Mouse (Mus musculus) embryonic fibroblast, embryonic 13.5 days (primary cell): ENCODE results near the gene G6pc. TPM values are rescaled to one million over a fixed set of nuclear protein-coding genes. Genes with fewer than 3 reads are reported as not detected.

ENCODE experiments used
- H3K27ac ChIP-seq: 2 replicates; pipeline ENCODE4 v1.5.1; 2012; ENCODE audit warnings: low read length, control low read depth, inconsistent platforms; ENCODE audit not compliant: insufficient read depth
- H3K4me1 ChIP-seq: 2 replicates; pipeline ENCODE4 v1.6.1; 2011; ENCODE audit warnings: low read length; ENCODE audit not compliant: control insufficient read depth, insufficient read depth
- H3K4me3 ChIP-seq: 2 replicates; pipeline ENCODE4 v1.5.1; 2011; ENCODE audit warnings: mild to moderate bottlenecking, control low read depth, low read length; ENCODE audit not compliant: insufficient read depth
- CTCF ChIP-seq: IDR thresholded peaks from 2 replicates; pipeline ENCODE4 v1.5.1; 2011; ENCODE audit warnings: mild to moderate bottlenecking, control low read depth, low read length, moderate library complexity, borderline replicate concordance; ENCODE audit not compliant: insufficient read depth
- POLR2A ChIP-seq: IDR thresholded peaks from 2 replicates; pipeline ENCODE4 v1.6.1; 2011; ENCODE audit warnings: low read depth, mild to moderate bottlenecking, control low read depth, low read length, moderate library complexity
- polyA plus RNA-seq: library from polyadenylated mRNA; stranded (reverse); fragments of >200 nt; gene quantifications from 2 replicates; pipeline ENCODE4 v1.2.4, GENCODE M21; 2011; ENCODE audit warnings: low read depth; ENCODE audit not compliant: missing spikeins, insufficient read length

Gene G6pc
- polyA plus RNA-seq, 1 experiment, result not detected

DNA sequence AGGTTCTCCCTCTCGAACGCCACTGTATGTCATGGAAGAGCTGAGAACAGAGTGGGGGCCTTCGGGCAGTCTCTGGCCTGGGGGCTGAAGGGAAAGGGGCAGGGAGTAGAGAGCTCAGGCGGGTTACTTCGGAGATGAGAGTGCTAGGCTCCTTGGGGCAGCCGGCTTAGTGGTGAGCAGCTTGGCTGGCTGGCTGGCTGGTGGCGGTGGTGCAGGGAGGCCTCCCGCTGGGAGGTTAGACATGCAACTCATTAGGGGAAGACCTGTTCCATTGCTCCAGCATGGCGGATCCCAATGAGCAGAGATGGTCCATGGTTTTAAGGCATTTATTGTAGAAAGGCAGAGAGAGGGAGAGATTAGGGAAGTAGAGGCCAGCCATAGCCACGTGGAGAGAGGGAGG is 33.3 kb upstream of the G6pc start:
- TF ChIP-seq POLR2A, result no peak
- no peak for TF ChIP-seq CTCF

DNA sequence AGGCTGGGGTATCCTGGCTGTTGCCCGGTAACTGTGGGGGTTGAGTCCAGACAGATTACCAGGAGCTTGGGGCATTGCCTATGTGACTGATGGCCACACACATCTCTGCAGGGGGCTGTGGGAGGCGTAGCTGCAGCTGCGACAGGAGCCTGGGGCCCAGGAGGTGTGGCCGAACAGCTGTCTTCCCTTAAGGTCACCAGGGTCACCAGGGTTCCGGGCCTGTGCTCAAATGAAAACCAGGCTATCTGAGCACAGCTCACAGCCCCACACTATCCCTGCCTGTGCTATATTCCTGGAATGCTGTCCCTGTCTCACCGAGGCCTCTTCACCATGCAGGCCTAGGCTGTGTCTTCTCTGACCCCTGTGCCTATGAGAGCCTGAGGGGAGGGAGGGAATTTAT is 32.8 kb upstream of the G6pc start:
- TF ChIP-seq CTCF (no peak), POLR2A (no peak)
- no peak overlapping the region for H3K27ac ChIP-seq
- H3K4me1 ChIP-seq, result peaks cover 3% of the 10 kb centered on the region; the same call in 1 of the 2 replicates
- no peak overlapping the region for H3K4me3 ChIP-seq

More for the DNA sequence above, 33.3 kb upstream of the G6pc start:
- H3K4me1 ChIP-seq, result peaks cover 3% of the 10 kb centered on the region; the same call in 1 of the 2 replicates
- no peak overlapping the region for H3K4me3 ChIP-seq
- H3K27ac ChIP-seq, result no peak overlapping the region

GRCm38 (mm10) chr11:101335685-101336084 is 31.7 kb upstream of the G6pc start:
- H3K4me1 ChIP-seq, result 0 out of 2 replicates have a peak, but pooled peaks cover 3% of the 10 kb centered on the region
- H3K27ac ChIP-seq, result no peak overlapping the region
- no peak overlapping the region for H3K4me3 ChIP-seq
- TF ChIP-seq CTCF, result no peak

- Histone ChIP-seq H3K4me1 (0 out of 2 replicates have a peak, but pooled peaks cover 3% of the 10 kb centered on the region), H3K4me3 (0 out of 2 replicates have a peak overlapping the region, but pooled peaks have one; percentile 4), H3K27ac (peak overlapping the region; percentile 50; the same call in 1 of the 2 replicates)
- no peak for TF ChIP-seq CTCF
- TF ChIP-seq POLR2A, result no peak
Observed at GRCm38 (mm10) chr11:101338123-101338760, 29.1 kb upstream of the G6pc start.

- no peaks in the 10 kb centered on the region for H3K4me1 ChIP-seq
- H3K4me3 ChIP-seq, result no peak overlapping the region
- TF ChIP-seq CTCF, result no peak
- no peak for TF ChIP-seq POLR2A
- no peak overlapping the region for H3K27ac ChIP-seq
Observed at GRCm38 (mm10) chr11:101347083-101347775, 20.1 kb upstream of the G6pc start.

- H3K4me3 ChIP-seq, result no peak overlapping the region
- TF ChIP-seq POLR2A (no peak), CTCF (no peak)
- H3K4me1 ChIP-seq, result no peaks in the 10 kb centered on the region
- H3K27ac ChIP-seq, result no peak overlapping the region
Observed at GRCm38 (mm10) chr11:101348774-101349173, 18.6 kb upstream of the G6pc start.

DNA sequence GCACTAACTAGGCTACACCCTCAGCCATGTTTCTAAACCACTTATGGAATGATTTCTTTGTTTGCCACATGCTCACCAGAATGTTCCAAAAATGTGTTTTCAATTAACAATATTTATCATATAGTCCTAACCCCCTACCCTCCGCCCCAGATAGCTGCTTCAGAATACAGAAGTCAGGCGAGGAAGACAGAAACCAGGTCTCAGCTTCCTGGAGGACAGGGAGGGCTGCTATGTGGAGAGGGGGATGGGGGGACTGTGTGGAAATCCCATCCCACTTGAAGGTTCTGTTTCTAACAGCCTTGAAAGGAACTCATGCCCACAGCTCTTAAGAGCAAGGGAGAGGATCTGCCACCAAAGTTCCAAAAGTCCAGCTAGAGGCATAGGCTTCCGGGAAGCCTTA is 18.1 kb upstream of the G6pc start:
- H3K4me1 ChIP-seq, result no peaks in the 10 kb centered on the region
- no peak overlapping the region for H3K4me3 ChIP-seq
- no peak overlapping the region for H3K27ac ChIP-seq
- TF ChIP-seq POLR2A (no peak), CTCF (no peak)

GRCm38 (mm10) chr11:101351100-101351720 is 16.2 kb upstream of the G6pc start:
- TF ChIP-seq CTCF (no peak), POLR2A (no peak)
- Histone ChIP-seq H3K4me1 (no peaks in the 10 kb centered on the region), H3K27ac (no peak overlapping the region), H3K4me3 (no peak overlapping the region)

- no peaks in the 10 kb centered on the region for H3K4me1 ChIP-seq
- TF ChIP-seq CTCF (no peak), POLR2A (no peak)
- no peak overlapping the region for H3K27ac ChIP-seq
- no peak overlapping the region for H3K4me3 ChIP-seq
Observed at GRCm38 (mm10) chr11:101351721-101352111, 15.6 kb upstream of the G6pc start.

GRCm38 (mm10) chr11:101353436-101353835 is 13.9 kb upstream of the G6pc start:
- H3K4me1 ChIP-seq, result no peaks in the 10 kb centered on the region
- H3K4me3 ChIP-seq, result no peak overlapping the region
- H3K27ac ChIP-seq, result no peak overlapping the region
- TF ChIP-seq CTCF (no peak), POLR2A (no peak)
